Mouse (Mus musculus) kidney, embryonic 15.5 days (tissue): ENCODE measurements at regions not wholly inside any gene's neighbourhood (a gene's known extent, or its start where the extent isn't known, plus 50 kb on each side); places are given as distances from the start of the nearest gene placed in this dataset.

Experiments
- ATAC-seq: fragments of 200-750 bp; cut with Nextera tagmentation; replicated peaks from 2 replicates; pipeline ENCODE4 v1.8.0; 2017; ENCODE audit warnings: moderate TSS enrichment; ENCODE audit not compliant: low FRiP score
- H3K27ac ChIP-seq: fragments of 300-500 bp; sonication (generic); 2 replicates; pipeline ENCODE4 v1.5.1; 2015; ENCODE audit warnings: mild to moderate bottlenecking, inconsistent platforms
- H3K27me3 ChIP-seq: fragments of 300-500 bp; sonication (generic); 2 replicates; pipeline ENCODE4 v1.6.1; 2015; ENCODE audit warnings: inconsistent platforms
- H3K36me3 ChIP-seq: fragments of 300-500 bp; sonication (generic); 2 replicates; pipeline ENCODE4 v1.6.1; 2015; ENCODE audit warnings: inconsistent platforms
- H3K4me1 ChIP-seq: fragments of 300-500 bp; sonication (generic); 2 replicates; pipeline ENCODE4 v1.6.1; 2015; ENCODE audit warnings: inconsistent platforms
- H3K4me2 ChIP-seq: fragments of 300-500 bp; sonication (generic); 2 replicates; pipeline ENCODE4 v1.6.1; 2015; ENCODE audit warnings: moderate library complexity, mild to moderate bottlenecking, inconsistent platforms
- H3K4me3 ChIP-seq: fragments of 300-500 bp; sonication (generic); replicated peaks from 2 replicates; pipeline ENCODE4 v1.5.1; 2015; ENCODE audit warnings: mild to moderate bottlenecking, inconsistent platforms
- H3K9ac ChIP-seq: fragments of 300-500 bp; sonication (generic); 2 replicates; pipeline ENCODE4 v1.6.1; 2015; ENCODE audit warnings: mild to moderate bottlenecking, inconsistent platforms
- H3K9me3 ChIP-seq: fragments of 300-500 bp; sonication (generic); replicated peaks from 2 replicates; pipeline ENCODE4 v1.6.1; 2016; ENCODE audit warnings: inconsistent platforms
- WGBS: fragments of 180-500 bp; shearing (Covaris S2); methylation state at CpG from one replicate; pipeline ENCODE4 v1.1.7; 2015; ENCODE audit warnings: mixed read lengths; 5-methylcytosine and 5-hydroxymethylcytosine counted together

GRCm38 (mm10) chr12:110120141-110120540, 158.7 kb upstream of the Dio3 start:
- H3K4me2 ChIP-seq, result no peak overlapping the region
- no peak for ATAC-seq

DNA sequence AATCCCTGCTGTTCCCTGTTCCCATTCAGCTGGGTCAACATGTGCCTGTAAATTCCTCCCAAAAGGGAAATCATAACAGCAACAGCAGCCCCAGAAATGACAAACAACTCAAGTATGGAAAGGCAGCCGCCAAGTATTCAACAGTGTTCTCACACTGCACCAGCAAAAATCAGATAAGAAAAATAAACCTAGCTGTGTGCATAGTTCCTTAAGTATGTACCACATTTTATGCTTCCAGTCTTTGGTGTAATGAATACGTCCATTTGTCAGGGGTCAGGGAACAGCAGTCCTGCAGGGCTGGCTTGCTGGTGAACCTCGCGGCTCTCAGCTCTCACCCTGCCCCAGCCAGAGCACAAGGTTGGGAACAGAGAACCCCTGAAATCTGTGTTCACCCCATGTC, 155.9 kb upstream of the Dio3 start:
- ATAC-seq, result no peak
- H3K36me3 ChIP-seq, result no peaks in the 10 kb centered on the region
- H3K27me3 ChIP-seq, result peaks cover 4% of the 10 kb centered on the region; the same call in 1 of the 2 replicates
- H3K4me1 ChIP-seq, result no peaks in the 10 kb centered on the region
- H3K27ac ChIP-seq, result no peak overlapping the region
- H3K4me3 ChIP-seq, result no peak overlapping the region
- no peaks in the 10 kb centered on the region for H3K9me3 ChIP-seq
- WGBS, result 30% methylated on average over 4 of the region's 4 CpGs
- no peak overlapping the region for H3K4me2 ChIP-seq
- H3K9ac ChIP-seq, result no peak overlapping the region

More at GRCm38 (mm10) chr12:110120141-110120540, 158.7 kb upstream of the Dio3 start:
- H3K9ac ChIP-seq, result no peak overlapping the region
- 72% methylated on average over 7 of the region's 7 CpGs for WGBS
- no peaks in the 10 kb centered on the region for H3K9me3 ChIP-seq
- no peaks in the 10 kb centered on the region for H3K36me3 ChIP-seq
- no peak overlapping the region for H3K27ac ChIP-seq
- no peaks in the 10 kb centered on the region for H3K4me1 ChIP-seq
- no peak overlapping the region for H3K4me3 ChIP-seq
- peaks cover 4% of the 10 kb centered on the region; the same call in 1 of the 2 replicates for H3K27me3 ChIP-seq

GRCm38 (mm10) chr12:110126525-110126924, 152.3 kb upstream of the Dio3 start:
- H3K4me1 ChIP-seq, result no peaks in the 10 kb centered on the region
- H3K27ac ChIP-seq, result no peak overlapping the region

DNA sequence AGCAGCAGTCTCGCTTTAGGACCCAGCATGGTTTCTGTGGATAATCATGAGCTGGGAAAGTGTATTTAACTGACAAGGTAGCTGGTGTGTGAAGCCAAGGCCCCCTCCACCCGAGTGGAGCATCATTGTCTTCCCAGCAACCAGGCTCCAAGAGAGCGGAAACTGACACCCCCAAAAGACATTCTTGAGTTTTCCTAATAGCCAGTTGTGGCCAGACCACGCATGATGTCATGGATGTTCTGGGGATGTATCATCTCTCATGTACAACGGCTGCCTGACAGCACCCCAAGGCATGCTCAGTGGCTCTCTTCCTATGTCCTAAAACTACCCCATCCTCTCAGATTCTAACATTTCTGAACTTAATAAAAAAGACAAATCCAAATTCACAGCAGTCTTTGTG, 133.5 kb upstream of the Dio3 start:
- Histone ChIP-seq H3K27me3 (no peaks in the 10 kb centered on the region), H3K9ac (no peak overlapping the region), H3K9me3 (no peaks in the 10 kb centered on the region), H3K4me2 (no peak overlapping the region), H3K36me3 (no peaks in the 10 kb centered on the region), H3K27ac (no peak overlapping the region), H3K4me1 (no peaks in the 10 kb centered on the region), H3K4me3 (no peak overlapping the region)
- no peak for ATAC-seq
- WGBS, result 77% methylated on average over 5 of the region's 5 CpGs

More at GRCm38 (mm10) chr12:110126525-110126924, 152.3 kb upstream of the Dio3 start:
- Histone ChIP-seq H3K4me3 (no peak overlapping the region), H3K27me3 (no peaks in the 10 kb centered on the region; the same call in 1 of the 2 replicates), H3K4me2 (no peak overlapping the region), H3K9me3 (no peaks in the 10 kb centered on the region), H3K36me3 (no peaks in the 10 kb centered on the region), H3K9ac (no peak overlapping the region)
- ATAC-seq, result no peak
- WGBS, result 62% methylated on average over 7 of the region's 7 CpGs

- Histone ChIP-seq H3K4me1 (peaks cover 19% of the 10 kb centered on the region), H3K27ac (no peak overlapping the region), H3K9ac (no peak overlapping the region), H3K4me3 (no peak overlapping the region), H3K36me3 (no peaks in the 10 kb centered on the region), H3K27me3 (no peaks in the 10 kb centered on the region), H3K4me2 (no peak overlapping the region), H3K9me3 (no peaks in the 10 kb centered on the region)
- ATAC-seq, result no peak
- WGBS, result 84% methylated on average over 8 of the region's 8 CpGs
Measured at GRCm38 (mm10) chr12:110154225-110154962, 124.5 kb upstream of the Dio3 start.

DNA sequence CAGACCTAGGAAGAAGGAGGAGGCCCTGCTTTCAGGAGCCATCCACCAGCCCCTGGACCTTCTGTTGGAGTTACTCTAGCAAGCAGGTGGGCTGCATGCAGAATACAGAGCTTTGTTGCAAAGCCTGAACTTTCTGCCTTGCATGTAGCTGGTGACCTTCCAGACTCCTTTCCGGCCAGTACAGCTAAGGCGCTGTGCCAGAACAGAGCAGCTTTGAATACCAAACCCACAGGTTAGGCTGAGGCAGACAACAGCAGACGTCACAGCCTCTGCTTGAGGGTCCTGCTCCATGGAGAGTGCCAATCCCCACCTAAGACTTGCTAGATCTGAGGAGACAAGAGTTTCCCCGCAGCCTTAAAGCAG, 123.9 kb upstream of the Dio3 start:
- Histone ChIP-seq H3K27ac (no peak overlapping the region), H3K4me1 (peaks cover 19% of the 10 kb centered on the region), H3K9ac (no peak overlapping the region), H3K4me3 (no peak overlapping the region), H3K9me3 (no peaks in the 10 kb centered on the region), H3K36me3 (no peaks in the 10 kb centered on the region), H3K4me2 (no peak overlapping the region), H3K27me3 (no peaks in the 10 kb centered on the region)
- WGBS, result 62% methylated on average over 4 of the region's 4 CpGs
- ATAC-seq, result no peak

GRCm38 (mm10) chr12:110156441-110156840, 122.4 kb upstream of the Dio3 start:
- ATAC-seq, result 0 out of 2 replicates have a peak, but pooled peaks have one; percentile 13
- H3K27me3 ChIP-seq, result no peaks in the 10 kb centered on the region
- no peaks in the 10 kb centered on the region for H3K9me3 ChIP-seq
- no peak overlapping the region for H3K9ac ChIP-seq
- H3K4me1 ChIP-seq, result peaks cover 19% of the 10 kb centered on the region
- no peaks in the 10 kb centered on the region for H3K36me3 ChIP-seq
- no peak overlapping the region for H3K4me3 ChIP-seq
- H3K4me2 ChIP-seq, result no peak overlapping the region
- 22% methylated on average over 8 of the region's 8 CpGs for WGBS
- H3K27ac ChIP-seq, result no peak overlapping the region

DNA sequence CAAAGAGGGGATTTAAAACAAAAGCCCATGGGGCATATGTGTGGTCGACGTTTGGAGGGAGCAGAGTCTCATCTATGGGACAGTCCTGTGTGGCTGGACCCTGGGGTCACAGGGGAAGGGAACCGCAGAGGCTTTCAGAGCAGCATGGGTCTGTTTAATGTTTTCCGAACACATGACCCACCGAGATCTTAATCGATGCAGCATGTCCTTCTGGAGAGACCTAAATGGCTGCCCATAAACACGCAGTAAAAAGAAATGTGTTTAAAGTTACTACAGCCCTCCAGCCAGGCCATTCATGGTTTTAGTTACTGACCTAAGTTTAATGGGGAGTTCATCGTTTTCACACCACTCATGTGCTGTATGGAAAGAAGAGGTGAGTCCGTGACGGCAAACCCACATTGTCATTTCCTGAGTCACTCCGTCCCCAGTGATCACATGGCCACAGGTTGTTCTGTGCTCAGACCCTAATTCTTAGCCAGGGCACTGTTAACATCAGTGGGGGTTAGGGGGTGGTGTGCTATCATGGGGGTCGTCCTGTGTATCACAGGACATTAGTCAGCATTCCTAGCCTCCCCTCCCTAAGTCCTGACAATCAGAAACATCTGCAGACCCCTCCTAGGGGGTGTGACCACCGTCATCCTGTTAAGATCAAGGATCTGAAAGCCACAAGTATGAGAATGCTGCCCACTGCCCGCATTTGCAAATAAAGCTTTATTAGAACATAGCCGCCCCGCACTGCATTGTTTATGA, 120.7 kb upstream of the Dio3 start:
- Histone ChIP-seq H3K36me3 (no peaks in the 10 kb centered on the region), H3K4me1 (peaks cover 19% of the 10 kb centered on the region), H3K27ac (no peak overlapping the region), H3K4me2 (no peak overlapping the region), H3K27me3 (no peaks in the 10 kb centered on the region), H3K4me3 (no peak overlapping the region), H3K9ac (no peak overlapping the region), H3K9me3 (no peaks in the 10 kb centered on the region)
- ATAC-seq, result no peak
- 63% methylated on average over 16 of the region's 16 CpGs for WGBS

DNA sequence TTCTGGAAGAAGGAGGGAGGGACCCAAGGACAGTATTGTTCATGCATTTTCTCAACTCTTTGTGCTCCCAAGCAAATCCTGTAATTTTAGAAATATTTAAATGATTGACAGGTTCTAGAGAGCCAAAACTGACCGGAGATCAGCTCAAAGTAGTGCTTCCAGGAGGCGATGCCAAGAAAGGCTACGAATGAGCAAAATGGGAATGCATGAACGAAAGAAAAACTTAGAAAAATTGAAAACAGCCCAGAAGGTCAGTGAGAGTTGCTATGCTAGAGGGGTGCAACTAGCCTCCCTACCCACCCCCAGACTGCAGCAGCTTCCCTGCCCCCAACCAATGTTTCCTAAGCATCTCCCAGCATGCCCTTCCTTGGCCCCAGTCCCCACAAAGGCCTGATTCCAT, 117.6 kb upstream of the Dio3 start:
- Histone ChIP-seq H3K4me3 (no peak overlapping the region), H3K36me3 (no peaks in the 10 kb centered on the region), H3K27ac (no peak overlapping the region), H3K27me3 (no peaks in the 10 kb centered on the region), H3K4me1 (peaks cover 16% of the 10 kb centered on the region), H3K4me2 (no peak overlapping the region), H3K9ac (no peak overlapping the region), H3K9me3 (no peaks in the 10 kb centered on the region)
- ATAC-seq, result no peak
- whole genome bisulfite sequencing, result 92% methylated on average over 4 of the region's 4 CpGs

GRCm38 (mm10) chr12:110165462-110165861, 113.4 kb upstream of the Dio3 start:
- Histone ChIP-seq H3K9me3 (no peaks in the 10 kb centered on the region), H3K4me2 (peak overlapping the region; percentile 27; the same call in 1 of the 2 replicates), H3K27ac (no peak overlapping the region), H3K4me1 (0 out of 2 replicates have a peak, but pooled peaks cover 11% of the 10 kb centered on the region), H3K36me3 (no peaks in the 10 kb centered on the region), H3K4me3 (no peak overlapping the region), H3K9ac (no peak overlapping the region), H3K27me3 (no peaks in the 10 kb centered on the region)
- WGBS, result 41% methylated on average over 13 of the region's 13 CpGs
- peak; percentile 66; the same call in 1 of the 2 replicates for ATAC-seq

DNA sequence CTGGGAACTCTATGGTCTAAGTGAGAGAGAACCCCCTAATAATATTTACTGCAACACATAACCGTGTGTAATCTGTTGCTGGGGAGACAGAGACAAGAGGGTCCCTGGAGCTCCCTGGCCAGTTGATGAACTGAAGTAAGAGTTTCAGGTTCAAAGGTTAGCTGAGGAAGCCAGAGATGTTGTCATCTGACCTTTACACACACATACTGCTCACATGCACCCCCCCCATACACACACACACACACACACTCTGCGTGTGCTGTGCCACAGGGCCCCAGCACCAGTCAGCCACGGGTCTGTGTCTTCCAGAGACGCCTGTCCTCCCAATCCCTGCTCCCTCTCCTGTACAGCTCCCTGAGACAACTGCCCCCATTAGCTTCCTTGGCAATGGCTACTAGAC, 110.5 kb upstream of the Dio3 start:
- Histone ChIP-seq H3K9ac (no peak overlapping the region), H3K36me3 (no peaks in the 10 kb centered on the region), H3K4me3 (no peak overlapping the region), H3K4me2 (no peak overlapping the region), H3K27ac (no peak overlapping the region), H3K9me3 (no peaks in the 10 kb centered on the region), H3K27me3 (no peaks in the 10 kb centered on the region), H3K4me1 (0 out of 2 replicates have a peak, but pooled peaks cover 11% of the 10 kb centered on the region)
- WGBS, result 86% methylated on average over 4 of the region's 4 CpGs
- ATAC-seq, result no peak

DNA sequence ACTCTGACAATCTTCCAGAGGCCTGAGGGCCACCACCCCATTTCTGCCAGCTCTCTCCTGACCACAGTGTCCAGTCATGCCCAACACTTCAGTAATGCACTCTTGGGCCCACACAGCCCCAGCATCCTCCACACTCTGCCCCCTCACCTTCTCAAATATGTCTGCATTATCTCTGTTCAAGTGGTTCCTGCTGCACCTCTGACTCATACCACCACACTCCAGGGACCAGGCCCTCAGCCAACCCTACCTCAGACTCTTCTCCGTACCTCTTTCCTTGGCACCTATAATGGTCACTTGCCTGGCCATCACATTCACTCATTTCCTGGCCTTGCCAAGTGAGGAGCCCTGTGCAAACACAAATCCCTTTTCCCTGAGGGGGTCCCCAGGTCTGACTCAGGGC, 109.6 kb upstream of the Dio3 start:
- WGBS, result 93% methylated on average over 1 of the region's 1 CpGs
- Histone ChIP-seq H3K27ac (no peak overlapping the region), H3K4me3 (no peak overlapping the region), H3K9ac (no peak overlapping the region), H3K4me2 (no peak overlapping the region), H3K9me3 (no peaks in the 10 kb centered on the region), H3K36me3 (no peaks in the 10 kb centered on the region), H3K27me3 (no peaks in the 10 kb centered on the region), H3K4me1 (0 out of 2 replicates have a peak, but pooled peaks cover 11% of the 10 kb centered on the region)
- ATAC-seq, result no peak
